Mouse (Mus musculus): ENCODE results near the gene Ptprs.

Gene Ptprs

GRCm38 (mm10) chr17:56425584-56425914, 50.7 kb downstream of the Ptprs start:
- peak; percentile 77 for DNase-seq (ENCODE audit: low read depth, low spot score)

- peak; percentile 89 for DNase-seq (ENCODE audit: low read depth, low spot score)
These were observed 51.3 kb downstream of the Ptprs start for GRCm38 (mm10) chr17:56424726-56425583.

GRCm38 (mm10) chr17:56420022-56420421, 56.3 kb downstream of the Ptprs start:
- no peak for DNase-seq (ENCODE audit: low read depth, low spot score)

GRCm38 (mm10) chr17:56418304-56418703, 58.0 kb downstream of the Ptprs start:
- no peak for DNase-seq (ENCODE audit: low read depth, low spot score)

GRCm38 (mm10) chr17:56414785-56415184, 61.5 kb downstream of the Ptprs start:
- DNase-seq (ENCODE audit: low read depth, low spot score): no peak

- no peak for DNase-seq (ENCODE audit: low read depth, low spot score)
These were observed 63.2 kb downstream of the Ptprs start for GRCm38 (mm10) chr17:56413113-56413512.

- no peak for DNase-seq (ENCODE audit: low read depth, low spot score)
These were observed 64.8 kb downstream of the Ptprs start for GRCm38 (mm10) chr17:56411437-56411836.

- no peak for DNase-seq (ENCODE audit: low read depth, low spot score)
These were observed 66.5 kb downstream of the Ptprs start for GRCm38 (mm10) chr17:56409759-56410158.

GRCm38 (mm10) chr17:56408965-56409625, 67.2 kb downstream of the Ptprs start:
- DNase-seq (ENCODE audit: low read depth, low spot score): no peak

GRCm38 (mm10) chr17:56407379-56407778, 68.9 kb downstream of the Ptprs start:
- no peak for DNase-seq (ENCODE audit: low read depth, low spot score)

- DNase-seq (ENCODE audit: low read depth, low spot score): no peak
These were observed 69.4 kb downstream of the Ptprs start for GRCm38 (mm10) chr17:56406878-56407277.

GRCm38 (mm10) chr17:56405856-56406840, 70.1 kb downstream of the Ptprs start:
- DNase-seq (ENCODE audit: low read depth, low spot score): no peak

GRCm38 (mm10) chr17:56405341-56405740, 70.9 kb downstream of the Ptprs start:
- no peak for DNase-seq (ENCODE audit: low read depth, low spot score)

GRCm38 (mm10) chr17:56401051-56401521, 75.2 kb downstream of the Ptprs start:
- DNase-seq (ENCODE audit: low read depth, low spot score): no peak

- no peak for DNase-seq (ENCODE audit: low read depth, low spot score)
These were observed 76.1 kb downstream of the Ptprs start for GRCm38 (mm10) chr17:56400221-56400620.

GRCm38 (mm10) chr17:56396051-56396450, 80.2 kb downstream of the Ptprs start:
- no peak for DNase-seq (ENCODE audit: low read depth, low spot score)

GRCm38 (mm10) chr17:56393889-56394288, 82.4 kb downstream of the Ptprs start:
- no peak for DNase-seq (ENCODE audit: low read depth, low spot score)

- DNase-seq (ENCODE audit: low read depth, low spot score): no peak
These were observed 83.0 kb downstream of the Ptprs start for GRCm38 (mm10) chr17:56393238-56393637.

GRCm38 (mm10) chr17:56387612-56388011, 88.7 kb downstream of the Ptprs start:
- DNase-seq (ENCODE audit: low read depth, low spot score): no peak

GRCm38 (mm10) chr17:56384903-56385302, 91.4 kb downstream of the Ptprs start:
- no peak for DNase-seq (ENCODE audit: low read depth, low spot score)

- DNase-seq (ENCODE audit: low read depth, low spot score): no peak
These were observed 93.3 kb downstream of the Ptprs start for GRCm38 (mm10) chr17:56382997-56383396.

GRCm38 (mm10) chr17:56381183-56381582, 95.1 kb downstream of the Ptprs start:
- DNase-seq (ENCODE audit: low read depth, low spot score): no peak
